Mouse (Mus musculus): ENCODE data around the gene Pcdh15.

GRCm38 (mm10) chr10:73805069-73805468 is 705.9 kb downstream of the Pcdh15 start:
- no peak for TF ChIP-seq CTCF (IDR thresholded peaks at IDR 0.05; ENCODE audit: borderline replicate concordance, insufficient read depth, low read length)
- no peak for TF ChIP-seq POLR2A (IDR thresholded peaks at IDR 0.05; ENCODE audit: low read depth, low read length)
